Mouse (Mus musculus) layer of hippocampus, postnatal 36 days (tissue): ENCODE data around the gene Pom121l2. TPM values are rescaled to one million over a fixed set of nuclear protein-coding genes. Genes with fewer than 3 reads are reported as not detected.

ENCODE experiments used
- microRNA-seq, 2 experiments: library from miRNA; unstranded; fragments of <30 nt; microRNA quantifications; one replicate each; pipeline ENCODE4 v1.2.0; 2021
- total RNA-seq, 2 experiments: library from RNA; stranded (reverse); gene quantifications; 2 replicates each; pipeline ENCODE4 v1.2.3; 2021

Pom121l2 gene
- total RNA-seq, 2 experiments from 2014 or later = not detected

Small RNA genes lying within 50 kb of the gene (microRNA-seq; reads per million reads assigned to microRNA genes)
- 0 reads per million in 2 experiments for gene Gm44390

Other genes starting within 250 kb of the Pom121l2 start
- 10 to 100 TPM; 15.7 to 17.9 TPM for gene Hist1h4j, start 246.1 kb upstream of the Pom121l2 start, total RNA-seq
- gene Hist1h4k, start 230.7 kb upstream of the Pom121l2 start, total RNA-seq = 100 to 1,000 TPM; 266 to 292 TPM
- 10 to 100 TPM; 13.2 to 18.7 TPM for gene Hist1h2ak, start 227.4 kb upstream of the Pom121l2 start, total RNA-seq
- gene Hist1h2bn, start 227.1 kb upstream of the Pom121l2 start, total RNA-seq = 10 to 100 TPM in 1 of 2 experiments, 1 to 10 TPM in 1; 5.4 to 10.8 TPM
- 1 to 10 TPM; 6.4 to 8.5 TPM for gene Hist1h1b, start 200.6 kb upstream of the Pom121l2 start, total RNA-seq
- gene Hist1h3i, start 197.8 kb upstream of the Pom121l2 start, total RNA-seq = 10 to 100 TPM; 56.6 to 72.6 TPM
- 1 to 10 TPM in 1 of 2 experiments, not detected in 1; 2.6 TPM for gene Hist1h2an, start 194.0 kb upstream of the Pom121l2 start, total RNA-seq
- 10 to 100 TPM in 1 of 2 experiments, 1 to 10 TPM in 1; 7.8 to 11.4 TPM for gene Hist1h2bp, start 193.7 kb upstream of the Pom121l2 start, total RNA-seq
- 10 to 100 TPM; 49.4 to 52.0 TPM for gene Hist1h2bq, start 171.0 kb upstream of the Pom121l2 start, total RNA-seq
- 10 to 100 TPM in 1 of 2 experiments, not detected in 1; 19.5 TPM for gene Hist1h2ao, start 170.7 kb upstream of the Pom121l2 start, total RNA-seq
- 100 to 1,000 TPM; 229 to 282 TPM for gene Hist1h4m, start 169.4 kb upstream of the Pom121l2 start, total RNA-seq
- 10 to 100 TPM; 29.3 to 57.3 TPM for gene Hist1h4n, start 149.0 kb upstream of the Pom121l2 start, total RNA-seq
- gene Hist1h2ap, start 147.7 kb upstream of the Pom121l2 start, total RNA-seq = 10 to 100 TPM; 34.7 to 45.0 TPM
- 10 to 100 TPM; 49.6 to 51.2 TPM for gene Hist1h2br, start 147.5 kb upstream of the Pom121l2 start, total RNA-seq
- 1 to 10 TPM; 2.6 to 5.2 TPM for gene Zfp184, start 36.1 kb upstream of the Pom121l2 start, total RNA-seq
- gene Prss16, start 28.5 kb downstream of the Pom121l2 start, total RNA-seq = under 1 TPM; 0.25 to 0.42 TPM
- gene Hist1h2ah, start 54.4 kb downstream of the Pom121l2 start, total RNA-seq = 10 to 100 TPM; 11.4 to 25.4 TPM
- gene Hist1h2bk, start 54.7 kb downstream of the Pom121l2 start, total RNA-seq = 10 to 100 TPM; 30.5 to 35.2 TPM
- 10 to 100 TPM; 72.6 to 72.8 TPM for gene Hist1h4i, start 60.2 kb downstream of the Pom121l2 start, total RNA-seq
- 10 to 100 TPM; 13.7 to 21.6 TPM for gene Hist1h2ag, start 61.8 kb downstream of the Pom121l2 start, total RNA-seq
- 10 to 100 TPM; 12.5 to 16.9 TPM for gene Hist1h2bj, start 62.0 kb downstream of the Pom121l2 start, total RNA-seq
- not detected for gene Vmn1r188, start 103.2 kb downstream of the Pom121l2 start, total RNA-seq
- gene Vmn1r189, start 124.6 kb downstream of the Pom121l2 start, total RNA-seq = not detected
- gene Vmn1r191, start 202.8 kb downstream of the Pom121l2 start, total RNA-seq = not detected
- gene Vmn1r192, start 209.9 kb downstream of the Pom121l2 start, total RNA-seq = not detected
- not detected for gene Vmn1r193, start 242.0 kb downstream of the Pom121l2 start, total RNA-seq